Mouse (Mus musculus) neural tube, embryonic 14.5 days (tissue): ENCODE measurements around the gene Ston2. TPM values are rescaled to one million over a fixed set of nuclear protein-coding genes. Genes with fewer than 3 reads are reported as not detected.
"Not testable (repeated sequence)": the region's sequence is repeated elsewhere in the genome, so short reads cannot be mapped to it uniquely, and the experiment has no call there.

Experiments used
- ATAC-seq: fragments of 200-750 bp; cut with Nextera tagmentation; 2 replicates; pipeline ENCODE4 v1.8.0; 2017; ENCODE audit warnings: low read depth, mild to moderate bottlenecking, moderate TSS enrichment, moderate library complexity
- H3K27ac ChIP-seq: fragments of 300-500 bp; sonication (generic); 2 replicates; pipeline ENCODE4 v1.5.1; 2014; ENCODE audit warnings: low read depth, mild to moderate bottlenecking, control low read depth, low read length, moderate library complexity, mixed read lengths
- H3K27me3 ChIP-seq: fragments of 300-500 bp; sonication (generic); 2 replicates; pipeline ENCODE4 v1.6.1; 2014; ENCODE audit warnings: low read length; ENCODE audit not compliant: control insufficient read depth, insufficient read depth
- H3K36me3 ChIP-seq: fragments of 300-500 bp; sonication (generic); 2 replicates; pipeline ENCODE4 v1.6.1; 2014; ENCODE audit warnings: low read length, mixed read lengths; ENCODE audit not compliant: control insufficient read depth, insufficient read depth
- H3K4me1 ChIP-seq: fragments of 300-500 bp; sonication (generic); 2 replicates; pipeline ENCODE4 v1.6.1; 2014; ENCODE audit warnings: low read length; ENCODE audit not compliant: control insufficient read depth, insufficient read depth
- H3K4me2 ChIP-seq: fragments of 300-500 bp; sonication (generic); 2 replicates; pipeline ENCODE4 v1.6.1; 2014; ENCODE audit warnings: mild to moderate bottlenecking, low read depth, low read length, control low read depth
- H3K4me3 ChIP-seq: fragments of 300-500 bp; sonication (generic); 2 replicates; pipeline ENCODE4 v1.5.1; 2014; ENCODE audit warnings: low read depth, low read length, control low read depth, mixed read lengths
- H3K9ac ChIP-seq: fragments of 300-500 bp; sonication (generic); replicated peaks from 2 replicates; pipeline ENCODE4 v1.6.1; 2014; ENCODE audit warnings: low read depth, mild to moderate bottlenecking, control low read depth, low read length, mixed read lengths
- H3K9me3 ChIP-seq: fragments of 300-500 bp; sonication (generic); 2 replicates; pipeline ENCODE4 v1.6.1; 2016; ENCODE audit warnings: low read length; ENCODE audit not compliant: control insufficient read depth
- WGBS: fragments of 180-500 bp; shearing (Covaris S2); extraction: QIAGEN DNeasy Blood & Tissue Kit; methylation state at CpG from one replicate; pipeline ENCODE4 v1.1.7; 2014; 5-methylcytosine and 5-hydroxymethylcytosine counted together
- polyA plus RNA-seq: library from polyadenylated mRNA; unstranded; fragments of >200 nt; fragmentation: Nextera tagmentation; extraction: Ambion mirVana; gene quantifications from 2 replicates; pipeline ENCODE4 v1.2.1, GENCODE M21; 2014

The Ston2 gene
- polyA plus RNA-seq, 1 experiment from 2014 or later: 11.6 TPM

DNA sequence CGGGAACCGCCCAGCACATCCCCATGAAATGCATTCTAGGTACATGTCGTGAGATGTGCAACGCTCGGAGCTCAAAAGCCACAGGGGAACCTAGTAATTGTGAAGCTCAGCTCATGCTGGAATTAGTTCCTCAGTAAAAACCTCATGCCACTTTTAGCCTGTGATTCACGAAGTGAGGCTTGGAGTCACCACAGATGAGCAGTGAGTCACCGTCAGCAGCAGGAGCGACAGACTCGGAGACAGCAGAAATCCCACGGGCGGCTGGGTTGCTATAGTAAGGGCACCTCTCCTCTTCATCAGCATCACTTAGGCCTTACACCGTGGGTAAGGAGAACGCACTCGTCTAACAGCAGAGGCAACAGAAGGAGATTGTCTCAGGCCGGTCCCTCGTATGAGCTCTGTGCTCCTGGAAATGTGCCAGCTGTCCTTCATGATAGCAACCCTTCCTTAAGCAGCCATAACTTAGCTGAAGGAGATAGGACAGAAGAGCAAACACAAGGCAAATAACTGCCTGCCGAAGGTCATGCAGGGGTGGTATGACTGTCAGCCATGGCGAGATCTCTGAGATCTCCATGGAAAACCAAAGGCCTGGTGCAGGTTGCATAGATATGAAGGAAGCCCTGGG, 39.8 kb downstream of the Ston2 start:
- ATAC-seq: no peak

DNA sequence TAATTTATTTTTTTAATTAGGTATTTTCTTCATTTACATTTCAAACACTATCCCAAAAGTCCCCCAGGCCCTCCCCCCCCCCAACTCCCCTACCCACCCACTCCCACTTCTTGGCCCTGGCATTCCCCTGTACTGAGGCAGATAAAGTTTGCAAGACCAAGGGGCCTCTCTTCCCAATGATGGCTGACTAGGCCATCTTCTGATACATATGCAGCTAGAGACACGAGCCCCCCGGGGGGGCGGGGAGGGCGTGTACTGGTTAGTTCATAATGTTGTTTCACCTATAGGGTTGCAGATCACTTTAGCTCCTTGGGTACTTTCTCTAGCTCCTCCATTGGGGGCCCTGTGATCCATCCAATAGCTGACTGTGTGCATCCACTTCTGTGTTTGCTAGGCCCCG, 41.3 kb downstream of the Ston2 start:
- ATAC-seq, H3K27me3 ChIP-seq, H3K4me3 ChIP-seq, H3K9me3 ChIP-seq, H3K27ac ChIP-seq, H3K36me3 ChIP-seq, H3K4me2 ChIP-seq, H3K9ac ChIP-seq: not testable (repeated sequence)
- 94% methylated on average over 5 of the region's 5 CpGs for WGBS
- H3K4me1 ChIP-seq: peaks cover 11% of the 10 kb centered on the region

More for the DNA sequence above, 39.8 kb downstream of the Ston2 start:
- Histone ChIP-seq H3K27me3 (no peaks in the 10 kb centered on the region), H3K4me1 (peaks cover 11% of the 10 kb centered on the region), H3K9me3 (no peaks in the 10 kb centered on the region), H3K27ac (no peak overlapping the region), H3K4me2 (no peak overlapping the region), H3K9ac (no peak overlapping the region), H3K36me3 (no peaks in the 10 kb centered on the region), H3K4me3 (no peak overlapping the region)
- 66% methylated on average over 18 of the region's 18 CpGs for WGBS

GRCm38 (mm10) chr12:91745758-91746290, 42.4 kb downstream of the Ston2 start:
- 59% methylated on average over 11 of the region's 11 CpGs for WGBS

GRCm38 (mm10) chr12:91744091-91744490, 44.1 kb downstream of the Ston2 start:
- ATAC-seq: no peak
- peaks cover 7% of the 10 kb centered on the region for H3K4me1 ChIP-seq
- no peaks in the 10 kb centered on the region for H3K27me3 ChIP-seq
- no peak overlapping the region for H3K4me2 ChIP-seq
- no peak overlapping the region for H3K4me3 ChIP-seq
- 58% methylated on average over 6 of the region's 6 CpGs for WGBS
- no peaks in the 10 kb centered on the region for H3K9me3 ChIP-seq
- no peaks in the 10 kb centered on the region for H3K36me3 ChIP-seq
- H3K9ac ChIP-seq: no peak overlapping the region
- no peak overlapping the region for H3K27ac ChIP-seq

More at GRCm38 (mm10) chr12:91745758-91746290, 42.4 kb downstream of the Ston2 start:
- no peak for ATAC-seq
- H3K9ac ChIP-seq: no peak overlapping the region
- no peaks in the 10 kb centered on the region for H3K36me3 ChIP-seq
- no peaks in the 10 kb centered on the region for H3K27me3 ChIP-seq
- peaks cover 11% of the 10 kb centered on the region for H3K4me1 ChIP-seq
- H3K27ac ChIP-seq: no peak overlapping the region
- no peaks in the 10 kb centered on the region for H3K9me3 ChIP-seq
- no peak overlapping the region for H3K4me2 ChIP-seq
- no peak overlapping the region for H3K4me3 ChIP-seq

DNA sequence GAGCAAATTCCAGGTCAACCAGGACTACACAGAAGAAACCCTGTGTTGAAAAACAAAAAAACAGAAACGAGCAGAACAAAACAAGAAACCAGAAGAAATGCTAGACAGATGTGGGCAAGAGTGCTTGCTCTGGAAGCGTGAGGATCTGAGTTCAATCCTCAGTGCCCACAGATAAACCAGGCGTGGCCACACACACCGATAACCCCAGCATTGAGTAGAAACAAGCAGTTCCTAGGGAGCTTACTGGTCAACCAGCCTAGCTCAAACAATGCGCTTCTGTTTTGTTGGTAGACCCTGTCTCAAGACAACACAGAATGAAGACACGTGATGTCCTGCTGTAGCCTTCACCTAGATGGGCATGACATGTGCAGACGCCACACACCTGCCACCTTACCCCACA, 45.3 kb downstream of the Ston2 start:
- 99% methylated on average over 7 of the region's 7 CpGs for WGBS

DNA sequence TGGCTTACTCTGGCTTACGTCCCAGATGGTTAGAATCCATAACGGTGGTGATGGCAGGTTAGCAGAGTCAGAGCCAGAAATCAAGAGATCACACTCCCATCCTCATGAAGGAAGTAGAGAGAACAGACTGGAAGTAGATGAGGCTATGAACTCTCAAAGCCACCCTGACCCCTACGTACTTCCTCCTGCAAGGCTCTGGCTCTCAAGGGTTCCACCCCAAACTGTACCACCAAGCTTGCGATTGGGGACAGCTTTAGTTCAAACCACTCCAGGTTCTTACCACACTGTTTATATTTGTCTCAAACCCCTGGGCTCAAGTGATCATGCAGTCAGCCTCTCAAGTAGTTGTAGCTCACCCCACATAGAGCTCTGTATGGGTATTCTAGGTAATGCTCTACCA, 49.8 kb downstream of the Ston2 start:
- H3K9me3 ChIP-seq: no peaks in the 10 kb centered on the region
- H3K36me3 ChIP-seq: no peaks in the 10 kb centered on the region
- H3K27ac ChIP-seq: no peak overlapping the region
- ATAC-seq: no peak
- H3K4me1 ChIP-seq: no peaks in the 10 kb centered on the region
- H3K27me3 ChIP-seq: no peaks in the 10 kb centered on the region
- no peak overlapping the region for H3K4me2 ChIP-seq
- no peak overlapping the region for H3K9ac ChIP-seq
- no peak overlapping the region for H3K4me3 ChIP-seq
- 94% methylated on average over 4 of the region's 4 CpGs for WGBS

More for the DNA sequence above, 45.3 kb downstream of the Ston2 start:
- ATAC-seq: no peak
- H3K4me1 ChIP-seq: peaks cover 3% of the 10 kb centered on the region; the same call in 1 of the 2 replicates
- no peak overlapping the region for H3K4me3 ChIP-seq
- H3K27ac ChIP-seq: no peak overlapping the region
- H3K27me3 ChIP-seq: no peaks in the 10 kb centered on the region
- H3K9ac ChIP-seq: no peak overlapping the region
- H3K4me2 ChIP-seq: no peak overlapping the region
- no peaks in the 10 kb centered on the region for H3K9me3 ChIP-seq
- H3K36me3 ChIP-seq: no peaks in the 10 kb centered on the region

DNA sequence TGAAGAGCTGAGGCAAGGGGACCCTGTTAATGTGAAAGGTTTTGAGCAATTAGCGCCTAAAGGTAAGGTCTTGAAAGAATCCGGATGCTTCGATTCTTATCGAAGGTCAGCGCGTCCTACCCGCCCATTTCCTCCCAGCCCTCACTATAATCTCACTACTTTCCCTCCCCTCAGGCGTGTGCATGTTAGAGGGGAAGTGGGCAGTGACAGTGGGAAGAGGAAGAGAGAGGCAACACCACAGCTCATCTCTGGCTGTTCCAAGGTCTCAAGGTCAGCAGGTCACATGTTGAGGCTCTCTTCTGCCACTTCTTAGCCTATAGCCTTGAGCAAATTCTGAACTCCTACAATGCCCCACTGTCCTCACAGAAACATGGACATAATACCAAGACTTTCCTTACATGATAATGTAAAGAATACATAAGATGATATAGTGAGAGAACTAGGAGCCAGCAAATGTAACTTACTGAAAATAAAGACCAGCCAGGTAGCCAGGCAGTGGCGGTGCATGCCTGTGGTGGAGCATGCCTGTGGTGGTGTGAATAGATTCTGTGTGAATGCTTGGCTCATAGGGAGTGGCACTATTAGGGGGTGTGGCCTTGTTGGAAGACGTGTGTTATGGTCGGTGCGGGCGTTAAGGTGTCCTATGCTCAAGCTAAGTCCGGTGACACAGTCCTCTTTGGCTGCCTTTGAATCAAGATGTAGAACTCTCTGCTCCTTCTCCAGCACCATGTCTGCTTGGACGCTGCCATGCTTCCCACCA, 51.8 kb downstream of the Ston2 start:
- ATAC-seq: no peak
- Histone ChIP-seq H3K4me2 (no peak overlapping the region), H3K27me3 (no peaks in the 10 kb centered on the region), H3K4me1 (no peaks in the 10 kb centered on the region), H3K9me3 (no peaks in the 10 kb centered on the region), H3K27ac (no peak overlapping the region), H3K9ac (no peak overlapping the region), H3K36me3 (no peaks in the 10 kb centered on the region), H3K4me3 (no peak overlapping the region)
- WGBS: 93% methylated on average over 15 of the region's 15 CpGs

DNA sequence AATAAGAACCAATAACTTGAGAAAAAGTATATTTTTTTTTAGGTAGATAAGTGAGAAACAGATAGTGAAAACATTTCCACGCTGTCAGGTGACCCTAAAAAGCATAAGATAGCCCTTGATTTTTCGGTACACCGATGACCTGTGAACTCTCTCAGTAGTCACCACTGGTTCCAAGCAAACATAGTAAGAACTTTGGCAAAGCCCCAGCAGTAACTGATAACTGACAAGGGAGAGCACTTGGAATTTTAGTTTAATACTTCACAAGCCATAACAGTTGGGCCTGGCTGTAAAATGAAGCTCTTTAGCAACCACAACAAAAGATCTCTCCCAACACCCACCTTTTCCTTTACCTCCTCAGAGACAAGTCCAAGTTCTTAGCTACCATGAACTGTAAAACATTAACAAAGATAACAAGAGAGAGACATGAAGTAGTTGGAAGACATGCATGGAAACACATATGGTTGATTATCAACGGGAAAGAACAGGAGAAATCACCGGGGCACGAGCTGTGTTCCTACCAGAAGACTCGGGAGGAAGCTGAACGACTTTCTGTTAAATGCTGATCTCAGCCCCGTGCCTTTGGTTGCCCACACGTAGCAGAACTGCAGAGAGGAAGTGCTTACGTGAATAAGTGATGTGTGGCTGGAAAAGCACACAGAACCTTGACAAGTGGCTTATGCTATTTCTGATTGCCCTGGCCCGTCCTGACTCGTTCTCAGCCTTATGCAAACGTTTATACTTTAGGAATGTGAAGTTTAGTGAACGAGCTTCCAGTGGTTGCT, 53.8 kb downstream of the Ston2 start:
- Histone ChIP-seq H3K4me1 (no peaks in the 10 kb centered on the region), H3K4me2 (no peak overlapping the region), H3K4me3 (no peak overlapping the region), H3K36me3 (no peaks in the 10 kb centered on the region), H3K27ac (no peak overlapping the region), H3K9me3 (no peaks in the 10 kb centered on the region), H3K27me3 (no peaks in the 10 kb centered on the region), H3K9ac (no peak overlapping the region)
- 86% methylated on average over 15 of the region's 15 CpGs for WGBS
- ATAC-seq: no peak
